12 mouse cellular contexts compared by ENCODE assay signal in the genomic region with DNA sequence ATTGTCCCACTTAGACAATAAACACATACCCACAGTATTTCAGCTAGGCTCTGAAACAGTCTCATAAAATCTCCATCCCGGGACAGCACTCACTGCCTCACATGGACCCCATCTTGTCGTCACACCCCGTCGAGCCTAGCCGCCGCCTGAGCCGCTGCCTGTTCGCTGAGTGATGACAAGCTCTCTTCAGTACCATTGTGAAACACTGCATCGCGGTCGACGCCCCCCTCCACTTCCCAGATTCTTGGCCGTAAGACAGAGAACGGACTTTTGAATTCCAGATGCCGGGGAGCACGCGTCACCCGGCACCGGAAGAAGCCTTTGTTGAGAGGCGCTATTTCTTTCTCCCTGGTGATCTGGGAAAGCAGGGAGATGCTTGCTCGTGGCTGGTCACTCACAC.
DNase-seq lines count a peak whose midpoint lies in the region; ATAC-seq lines count a peak whose summit lies in the region.
"Had no signal": no experiment of that assay in that cellular context is flagged by ENCODE, and none has a peak within 500 bp of the region (broad histone marks: within the 10 kb centered on the region; RNA-seq: fewer than 3 reads in every experiment).

No protein-coding gene starts in this region.

- H3K27ac ChIP-seq in midbrain, embryonic 14.5 days (replicated peaks; ENCODE audit: low read depth, low read length): no peak overlapping the region
- H3K27ac ChIP-seq: forebrain, embryonic 15.5 days had no signal

- no peak overlapping the region for H3K9ac ChIP-seq in midbrain, embryonic 14.5 days (replicated peaks; ENCODE audit: low read length)
- H3K9ac ChIP-seq: forebrain, embryonic 15.5 days had no signal

- H3K4me2 ChIP-seq in midbrain, embryonic 14.5 days (ENCODE audit: low read length): no peak overlapping the region
- H3K4me2 ChIP-seq: forebrain, embryonic 15.5 days had no signal

- H3K36me3 ChIP-seq in midbrain, embryonic 14.5 days (ENCODE audit: control insufficient read depth, insufficient read depth, low read length): no peaks in the 10 kb centered on the region
- H3K36me3 ChIP-seq: forebrain, embryonic 15.5 days had no signal

- no peaks in the 10 kb centered on the region for H3K9me3 ChIP-seq in midbrain, embryonic 14.5 days (ENCODE audit: control insufficient read depth, low read length)
- H3K9me3 ChIP-seq: forebrain, embryonic 15.5 days had no signal

- no peak for ATAC-seq in midbrain, embryonic 14.5 days (ENCODE audit: low FRiP score, low TSS enrichment)
- ATAC-seq: forebrain, embryonic 15.5 days; intestine, embryonic 16.5 days; midbrain, embryonic 16.5 days had no signal

- intact Hi-C loops in heart, postnatal 25 days (cut with DNase I): no loop called here

- H3K27me3 ChIP-seq in midbrain, embryonic 14.5 days (ENCODE audit: control insufficient read depth, insufficient read depth, low read length): no peaks in the 10 kb centered on the region
- H3K27me3 ChIP-seq: forebrain, embryonic 15.5 days had no signal

- DNase-seq in embryo, embryonic 10 days (ENCODE audit: low spot score): peak; percentile 13
- DNase-seq in embryo, embryonic 9.5 days (ENCODE audit: extremely low spot score): no peak
- peak; percentile 14 for DNase-seq in heart, adult 8-10 months (ENCODE audit: low spot score)
- peak; percentile 15 for DNase-seq in heart, postnatal 25 days (ENCODE audit: low spot score)
- peak; percentile 73 for DNase-seq in lung, postnatal 10 days
- no peak for DNase-seq in midbrain, embryonic 14.5 days
- no peak for DNase-seq in cerebellum, postnatal 14 days
- DNase-seq in natural killer cell, adult 2 months (ENCODE audit: low spot score in 2 of 2): no peak
- DNase-seq: cerebellum, adult 18-20 months had no signal

- H3K4me1 ChIP-seq in midbrain, embryonic 14.5 days (ENCODE audit: control insufficient read depth, insufficient read depth, low read length): no peaks in the 10 kb centered on the region
- H3K4me1 ChIP-seq: forebrain, embryonic 15.5 days had no signal

- WGBS in midbrain, embryonic 14.5 days: 81% methylated on average over 21 of the region's 21 CpGs

- H3K4me3 ChIP-seq in midbrain, embryonic 14.5 days (replicated peaks; ENCODE audit: low read depth, low read length): no peak overlapping the region
- H3K4me3 ChIP-seq: forebrain, embryonic 15.5 days had no signal

Comparison
In these comparisons a context has a peak if more than half of its experiments do, and no peak if none do; other contexts are left out.
1. DNase-seq: peak in embryo, embryonic 10 days (single experiment), heart, adult 8-10 months (single experiment), heart, postnatal 25 days (single experiment) and lung, postnatal 10 days (single experiment); none in embryo, embryonic 9.5 days (single experiment), midbrain, embryonic 14.5 days (single experiment), cerebellum, postnatal 14 days (0 of 2) and natural killer cell, adult 2 months (0 of 2).